Mouse (Mus musculus): ENCODE measurements around the gene H2-K1. TPM values are rescaled to one million over a fixed set of nuclear protein-coding genes. Genes with fewer than 3 reads are reported as not detected.
"Not testable (repeated sequence)": the region's sequence is repeated elsewhere in the genome, so short reads cannot be mapped to it uniquely, and the experiment has no call there.

Gene H2-K1
- polyA plus RNA-seq, 1 experiment: 166 TPM

- no peaks in the 10 kb centered on the region for H3K4me1 ChIP-seq (ENCODE audit: control insufficient read depth, insufficient read depth, low read length)
- no peak for TF ChIP-seq POLR2A (IDR thresholded peaks at IDR 0.05; ENCODE audit: low read depth, low read length)
- TF ChIP-seq CTCF (IDR thresholded peaks at IDR 0.05; ENCODE audit: borderline replicate concordance, insufficient read depth, low read length): no peak
- H3K27ac ChIP-seq (ENCODE audit: insufficient read depth, low read length): no peak overlapping the region
- H3K4me3 ChIP-seq (ENCODE audit: insufficient read depth, low read length): no peak overlapping the region
Measured at GRCm38 (mm10) chr17:33995651-33996050, 4.5 kb downstream of the H2-K1 start.

- no peak overlapping the region for H3K4me3 ChIP-seq (ENCODE audit: insufficient read depth, low read length)
- TF ChIP-seq POLR2A (IDR thresholded peaks at IDR 0.05; ENCODE audit: low read depth, low read length): no peak
- no peaks in the 10 kb centered on the region for H3K4me1 ChIP-seq (ENCODE audit: control insufficient read depth, insufficient read depth, low read length)
- no peak overlapping the region for H3K27ac ChIP-seq (ENCODE audit: insufficient read depth, low read length)
Measured at GRCm38 (mm10) chr17:33994959-33995358, 5.2 kb downstream of the H2-K1 start.

- Histone ChIP-seq H3K27ac (ENCODE audit: insufficient read depth, low read length) (no peak overlapping the region), H3K4me3 (ENCODE audit: insufficient read depth, low read length) (no peak overlapping the region), H3K4me1 (ENCODE audit: control insufficient read depth, insufficient read depth, low read length) (no peaks in the 10 kb centered on the region)
- TF ChIP-seq CTCF (IDR thresholded peaks at IDR 0.05; ENCODE audit: borderline replicate concordance, insufficient read depth, low read length) (peak; percentile 60; the same call in 1 of the 2 replicates), POLR2A (IDR thresholded peaks at IDR 0.05; ENCODE audit: low read depth, low read length) (no peak)
Measured at GRCm38 (mm10) chr17:33991788-33992664, 8.1 kb downstream of the H2-K1 start.

GRCm38 (mm10) chr17:33982136-33982535 lies 18.0 kb downstream of the H2-K1 start:
- peak; percentile 20; the same call in 1 of the 2 replicates for TF ChIP-seq CTCF (IDR thresholded peaks at IDR 0.05; ENCODE audit: borderline replicate concordance, insufficient read depth, low read length)
- H3K4me3 ChIP-seq (ENCODE audit: insufficient read depth, low read length); H3K4me1 ChIP-seq (ENCODE audit: control insufficient read depth, insufficient read depth, low read length); H3K27ac ChIP-seq (ENCODE audit: insufficient read depth, low read length): not testable (repeated sequence)

- TF ChIP-seq CTCF (IDR thresholded peaks at IDR 0.05; ENCODE audit: borderline replicate concordance, insufficient read depth, low read length): peak; percentile 55; the same call in 1 of the 2 replicates
- TF ChIP-seq POLR2A (IDR thresholded peaks at IDR 0.05; ENCODE audit: low read depth, low read length): peak; percentile 56
- H3K27ac ChIP-seq (ENCODE audit: insufficient read depth, low read length): peak overlapping the region; percentile 23
- H3K4me3 ChIP-seq (ENCODE audit: insufficient read depth, low read length): peak overlapping the region; percentile 48
- not testable (repeated sequence) for H3K4me1 ChIP-seq (ENCODE audit: control insufficient read depth, insufficient read depth, low read length)
Measured at GRCm38 (mm10) chr17:33981192-33981909, 18.8 kb downstream of the H2-K1 start.

- Histone ChIP-seq H3K27ac (ENCODE audit: insufficient read depth, low read length) (no peak overlapping the region), H3K4me3 (ENCODE audit: insufficient read depth, low read length) (no peak overlapping the region), H3K4me1 (ENCODE audit: control insufficient read depth, insufficient read depth, low read length) (peaks cover 2% of the 10 kb centered on the region; the same call in 1 of the 2 replicates)
Measured at GRCm38 (mm10) chr17:33980181-33981035, 19.7 kb downstream of the H2-K1 start.

GRCm38 (mm10) chr17:33979512-33980050 lies 20.6 kb downstream of the H2-K1 start:
- Histone ChIP-seq H3K4me3 (ENCODE audit: insufficient read depth, low read length) (no peak overlapping the region), H3K4me1 (ENCODE audit: control insufficient read depth, insufficient read depth, low read length) (peaks cover 2% of the 10 kb centered on the region; the same call in 1 of the 2 replicates), H3K27ac (ENCODE audit: insufficient read depth, low read length) (no peak overlapping the region)
- TF ChIP-seq POLR2A (IDR thresholded peaks at IDR 0.05; ENCODE audit: low read depth, low read length) (no peak), CTCF (IDR thresholded peaks at IDR 0.05; ENCODE audit: borderline replicate concordance, insufficient read depth, low read length) (no peak)

More at GRCm38 (mm10) chr17:33980181-33981035, 19.7 kb downstream of the H2-K1 start:
- TF ChIP-seq POLR2A (IDR thresholded peaks at IDR 0.05; ENCODE audit: low read depth, low read length) (no peak), CTCF (IDR thresholded peaks at IDR 0.05; ENCODE audit: borderline replicate concordance, insufficient read depth, low read length) (no peak)

- Histone ChIP-seq H3K4me3 (ENCODE audit: insufficient read depth, low read length) (peak overlapping the region; percentile 16; the same call in 1 of the 2 replicates), H3K4me1 (ENCODE audit: control insufficient read depth, insufficient read depth, low read length) (peaks cover 2% of the 10 kb centered on the region; the same call in 1 of the 2 replicates), H3K27ac (ENCODE audit: insufficient read depth, low read length) (no peak overlapping the region)
- TF ChIP-seq CTCF (IDR thresholded peaks at IDR 0.05; ENCODE audit: borderline replicate concordance, insufficient read depth, low read length) (no peak), POLR2A (IDR thresholded peaks at IDR 0.05; ENCODE audit: low read depth, low read length) (no peak)
Measured at GRCm38 (mm10) chr17:33978631-33979031, 21.5 kb downstream of the H2-K1 start.

Data from embryonic fibroblast, embryonic 13.5 days (primary cell).